8 mouse cellular contexts compared by ENCODE assay signal in genomic region chrX:99808375-99808774, GRCm38 (mm10). TPM values are rescaled to one million over a fixed set of nuclear protein-coding genes. Genes with fewer than 3 reads are reported as not detected.
DNase-seq lines count a peak whose midpoint lies in the region; ATAC-seq and TF ChIP-seq lines count a peak whose summit lies in the region.
"Had no signal": no experiment of that assay in that cellular context is flagged by ENCODE, and none has a peak within 500 bp of the region (broad histone marks: within the 10 kb centered on the region; RNA-seq: fewer than 3 reads in every experiment).

No protein-coding gene starts in this region.

- no peak overlapping the region for H3K4me3 ChIP-seq in kidney, embryonic 16.5 days (ENCODE audit: low read length)
- H3K4me3 ChIP-seq in CH12.LX (replicated peaks in 1 of 3; ENCODE audit: low read depth in 2 of 3, low read length in 2 of 3, poor library complexity in 1 of 3) (no peak overlapping the region), MEL (ENCODE audit: control insufficient read depth in 1 of 2, insufficient read depth in 1 of 2, low read depth in 2 of 2, low read length in 2 of 2) (no peak overlapping the region)
- H3K4me3 ChIP-seq in embryonic facial prominence, embryonic 14.5 days (ENCODE audit: low read depth, low read length): no peak overlapping the region

- no peak overlapping the region for H3K4me2 ChIP-seq in kidney, embryonic 16.5 days (replicated peaks; ENCODE audit: low read depth, low read length)
- no peak overlapping the region for H3K4me2 ChIP-seq in CH12.LX (ENCODE audit: insufficient read depth, low read depth, poor library complexity, severe bottlenecking)
- no peak overlapping the region for H3K4me2 ChIP-seq in embryonic facial prominence, embryonic 14.5 days (ENCODE audit: low read depth, low read length)

- dilution Hi-C loops in CH12.LX (cut with MboI; ENCODE audit: extremely low pct_ligation_motif_present, extremely low pct_unique_long_range_greater_than_20kb, low sequenced_read_pairs): no loop called here

- H3K79me2 ChIP-seq in CH12.LX (replicated peaks; ENCODE audit: control insufficient read depth, extremely low read depth, insufficient read depth, poor library complexity, severe bottlenecking): no peaks in the 10 kb centered on the region
- no peaks in the 10 kb centered on the region for H3K79me2 ChIP-seq in MEL (ENCODE audit: control insufficient read depth, insufficient read depth, low read length, poor library complexity)

- TF ChIP-seq EP300 in CH12.LX (IDR thresholded peaks at IDR 0.05; ENCODE audit: low read length): no peak
- no peak for TF ChIP-seq EP300 in MEL (IDR thresholded peaks at IDR 0.05; ENCODE audit: low read depth in 1 of 2, low read length in 2 of 2)

- TF ChIP-seq RAD21 in CH12.LX (IDR thresholded peaks at IDR 0.05; ENCODE audit: low read depth, low read length) (peak; percentile 55), MEL (IDR thresholded peaks at IDR 0.05; ENCODE audit: low read depth, low read length) (peak; percentile 52)

- no peaks in the 10 kb centered on the region for H3K4me1 ChIP-seq in kidney, embryonic 16.5 days (ENCODE audit: insufficient read depth, low read length)
- H3K4me1 ChIP-seq in CH12.LX (ENCODE audit: control insufficient read depth in 1 of 2, insufficient read depth in 2 of 2) (no peaks in the 10 kb centered on the region), MEL (ENCODE audit: control insufficient read depth in 1 of 2, insufficient read depth in 2 of 2, low read length in 2 of 2) (no peaks in the 10 kb centered on the region)
- H3K4me1 ChIP-seq in embryonic facial prominence, embryonic 14.5 days (ENCODE audit: control insufficient read depth, insufficient read depth, low read length): no peaks in the 10 kb centered on the region

- TF ChIP-seq POLR2A in CH12.LX (IDR thresholded peaks at IDR 0.05; ENCODE audit: low read depth, low read length) (no peak), MEL (IDR thresholded peaks at IDR 0.05; ENCODE audit: control insufficient read depth in 1 of 2, insufficient read depth in 1 of 2, low read depth in 1 of 2, low read length in 2 of 2, poor library complexity in 1 of 2) (no peak)

- H3K27ac ChIP-seq in kidney, embryonic 16.5 days (ENCODE audit: low read length): no peak overlapping the region
- H3K27ac ChIP-seq in CH12.LX (ENCODE audit: insufficient read depth, low read depth): no peak overlapping the region
- H3K27ac ChIP-seq in MEL (ENCODE audit: control insufficient read depth, low read depth, low read length): no peak overlapping the region
- H3K27ac ChIP-seq in embryonic facial prominence, embryonic 14.5 days (replicated peaks; ENCODE audit: low read depth, low read length): no peak overlapping the region

- TF ChIP-seq CTCF in CH12.LX (conservative IDR thresholded peaks at IDR 0.05 in 1 of 2, IDR thresholded peaks at IDR 0.05 in 1 of 2; ENCODE audit: low read depth in 2 of 2, low read length in 2 of 2): peak in 1 of 2 experiments; percentile 58; a peak in 2 of 4 replicates
- TF ChIP-seq CTCF in MEL (IDR thresholded peaks at IDR 0.05 in 2 of 3, conservative IDR thresholded peaks at IDR 0.05 in 1 of 3; ENCODE audit: control insufficient read depth in 1 of 3, insufficient read depth in 1 of 3, low read depth in 2 of 3, low read length in 3 of 3, poor library complexity in 1 of 3, severe bottlenecking in 1 of 3): peak in 2 of 3 experiments; percentile 12 to 48; a peak in 2 of 6 replicates

- peak; percentile 5 to 34 for DNase-seq in kidney, adult 8-10 months
- DNase-seq in CH12.LX (ENCODE audit: extremely low read depth) (peak; percentile 12), MEL (ENCODE audit: low read depth, low spot score) (peak; percentile 9)
- peak; percentile 3 for DNase-seq in embryonic facial prominence, embryonic 14.5 days (ENCODE audit: low spot score)
- peak; percentile 28 for DNase-seq in retina, postnatal 1 day
- DNase-seq in urinary bladder, adult 18-20 months (ENCODE audit: low spot score in 2 of 2): no peak

- WGBS in kidney, embryonic 16.5 days: 41% methylated on average over 1 of the region's 1 CpGs
- 30% methylated on average over 1 of the region's 1 CpGs for WGBS in embryonic facial prominence, embryonic 14.5 days

- no peaks in the 10 kb centered on the region for H3K36me3 ChIP-seq in kidney, embryonic 16.5 days (ENCODE audit: insufficient read depth, low read length)
- H3K36me3 ChIP-seq in CH12.LX (replicated peaks in 1 of 2; ENCODE audit: control insufficient read depth in 1 of 2, insufficient read depth in 1 of 2, low read length in 1 of 2) (no peaks in the 10 kb centered on the region), MEL (ENCODE audit: control insufficient read depth in 1 of 2, insufficient read depth in 2 of 2, low read length in 2 of 2) (no peaks in the 10 kb centered on the region)
- H3K36me3 ChIP-seq in embryonic facial prominence, embryonic 14.5 days (ENCODE audit: control insufficient read depth, insufficient read depth, low read length): no peaks in the 10 kb centered on the region

- no peaks in the 10 kb centered on the region for H3K9me3 ChIP-seq in kidney, embryonic 16.5 days (ENCODE audit: low read length)
- H3K9me3 ChIP-seq in CH12.LX (replicated peaks; ENCODE audit: low read length) (no peaks in the 10 kb centered on the region), MEL (replicated peaks; ENCODE audit: insufficient read depth, low read length) (no peaks in the 10 kb centered on the region)
- H3K9me3 ChIP-seq in embryonic facial prominence, embryonic 14.5 days (ENCODE audit: control insufficient read depth, low read length): no peaks in the 10 kb centered on the region

- no peak overlapping the region for H3K9ac ChIP-seq in kidney, embryonic 16.5 days (replicated peaks; ENCODE audit: low read length)
- H3K9ac ChIP-seq in CH12.LX (ENCODE audit: insufficient read depth, low read depth) (no peak overlapping the region), MEL (ENCODE audit: control insufficient read depth, low read depth, low read length, poor library complexity, severe bottlenecking) (no peak overlapping the region)
- no peak overlapping the region for H3K9ac ChIP-seq in embryonic facial prominence, embryonic 14.5 days (ENCODE audit: low read depth, low read length)

- in situ Hi-C loops in CH12.LX (cut with MboI; ENCODE audit: low pct_ligation_motif_present, low pct_unique_long_range_greater_than_20kb, low sequenced_read_pairs): no loop called here

- H3K27me3 ChIP-seq in kidney, embryonic 16.5 days (ENCODE audit: insufficient read depth, low read length): peaks cover 17% of the 10 kb centered on the region
- H3K27me3 ChIP-seq in CH12.LX (replicated peaks) (no peaks in the 10 kb centered on the region), MEL (ENCODE audit: control insufficient read depth in 1 of 2, insufficient read depth in 2 of 2, low read length in 2 of 2) (no peaks in the 10 kb centered on the region)
- H3K27me3 ChIP-seq in embryonic facial prominence, embryonic 14.5 days (replicated peaks; ENCODE audit: control insufficient read depth, insufficient read depth, low read length): peaks cover 12% of the 10 kb centered on the region

- no peak for ATAC-seq in kidney, embryonic 16.5 days (ENCODE audit: low FRiP score, low TSS enrichment)
- ATAC-seq in embryonic facial prominence, embryonic 14.5 days (ENCODE audit: low read depth): no peak

TF ChIP-seq in CH12.LX, 34 proteins besides CTCF, POLR2A, EP300 and RAD21:
- TF ChIP-seq SMC3 (IDR thresholded peaks at IDR 0.05; ENCODE audit: low read depth, low read length) (peak; percentile 37; the same call in 1 of the 2 replicates), MAX (IDR thresholded peaks at IDR 0.05; ENCODE audit: low read length) (no peak), UBTF (IDR thresholded peaks at IDR 0.05; ENCODE audit: low read depth, low read length) (no peak), GABPA (IDR thresholded peaks at IDR 0.05; ENCODE audit: insufficient replicate concordance, low read depth, low read length) (no peak)

TF ChIP-seq in MEL, 35 proteins besides CTCF, POLR2A, EP300 and RAD21:
- TF ChIP-seq SMC3 (IDR thresholded peaks at IDR 0.05; ENCODE audit: low read depth, low read length) (peak; percentile 45), CHD1 (IDR thresholded peaks at IDR 0.05; ENCODE audit: low read depth, low read length) (no peak), CHD2 (IDR thresholded peaks at IDR 0.05; ENCODE audit: low read length) (no peak), BHLHE40 (IDR thresholded peaks at IDR 0.05; ENCODE audit: borderline replicate concordance, low read depth, low read length) (no peak), ETS1 (IDR thresholded peaks at IDR 0.05; ENCODE audit: low read depth, low read length) (no peak), ZC3H11A (IDR thresholded peaks at IDR 0.05; ENCODE audit: low read depth, low read length) (peak; percentile 29; the same call in 1 of the 2 replicates), NRF1 (IDR thresholded peaks at IDR 0.05; ENCODE audit: insufficient read depth, low read depth, low read length, poor library complexity, severe bottlenecking) (no peak), ZKSCAN1 (IDR thresholded peaks at IDR 0.05; ENCODE audit: low read depth, low read length) (no peak), TCF12 (IDR thresholded peaks at IDR 0.05; ENCODE audit: low read depth, low read length) (no peak), USF1 (IDR thresholded peaks at IDR 0.05; ENCODE audit: low read depth, low read length) (no peak)

RNA-seq across cellular contexts. Expression of gene Tmem28, which starts 12.4 kb away (rescaled TPM):
- polyA plus RNA-seq in kidney, embryonic 16.5 days (2015; fragmentation: Nextera tagmentation; extraction: Ambion mirVana): not detected in 2 replicates
- total RNA-seq in CH12.LX (2012; rRNA removed): not detected in 2 replicates
- total RNA-seq in CH12.LX (2014; rRNA removed): not detected in 2 replicates
- not detected in 2 replicates for polyA plus RNA-seq in CH12.LX (2012; ENCODE audit: insufficient read length, low read depth)
- total RNA-seq in MEL (2012; rRNA removed): not detected in 2 replicates
- polyA plus RNA-seq in MEL (2012; ENCODE audit: insufficient read depth in 1 of 2, insufficient read length in 2 of 2, low read depth in 1 of 2, low replicate concordance in 2 of 2, missing spikeins in 1 of 2): not detected
- polyA plus RNA-seq in embryonic facial prominence, embryonic 14.5 days (2014; fragmentation: Nextera tagmentation; extraction: Ambion mirVana): 0.58 and 0.77 TPM in 2 replicates
- total RNA-seq: common myeloid progenitor, adult 5-6 weeks had no signal

Comparison
In these comparisons a context has a peak if more than half of its experiments do, and no peak if none do; other contexts are left out.
1. DNase-seq: peak in kidney, adult 8-10 months (2 of 2), CH12.LX (single experiment), MEL (single experiment), embryonic facial prominence, embryonic 14.5 days (single experiment) and retina, postnatal 1 day (single experiment); none in urinary bladder, adult 18-20 months (0 of 2).